Mouse (Mus musculus) embryo, embryonic 11.5 days (tissue): ENCODE results near the gene Pigr.

Source experiments
- DNase-seq: peaks from one replicate; pipeline ENCODE4 v3.0.0-alpha.2; 2012; ENCODE audit warnings: low read depth, low spot score

The Pigr gene

GRCm38 (mm10) chr1:130829906-130830830, 3.7 kb downstream of the Pigr start:
- no peak for DNase-seq

- no peak for DNase-seq
Observed at GRCm38 (mm10) chr1:130832230-130833149, 6.0 kb downstream of the Pigr start.

- DNase-seq = no peak
Observed at GRCm38 (mm10) chr1:130835161-130835936, 8.9 kb downstream of the Pigr start.

- no peak for DNase-seq
Observed at GRCm38 (mm10) chr1:130838288-130838687, 11.8 kb downstream of the Pigr start.

- DNase-seq = no peak
Observed at GRCm38 (mm10) chr1:130840599-130841379, 14.3 kb downstream of the Pigr start.

- DNase-seq = no peak
Observed at GRCm38 (mm10) chr1:130841621-130842020, 15.1 kb downstream of the Pigr start.

- no peak for DNase-seq
Observed at GRCm38 (mm10) chr1:130844516-130844915, 18.0 kb downstream of the Pigr start.

- DNase-seq = no peak
Observed at GRCm38 (mm10) chr1:130849530-130850214, 23.2 kb downstream of the Pigr start.

- DNase-seq = no peak
Observed at GRCm38 (mm10) chr1:130850405-130850804, 23.9 kb downstream of the Pigr start.

GRCm38 (mm10) chr1:130854819-130855218, 28.3 kb downstream of the Pigr start:
- DNase-seq = no peak

- no peak for DNase-seq
Observed at GRCm38 (mm10) chr1:130855723-130856122, 29.2 kb downstream of the Pigr start.

- no peak for DNase-seq
Observed at GRCm38 (mm10) chr1:130857456-130857855, 31.0 kb downstream of the Pigr start.

GRCm38 (mm10) chr1:130864238-130864637, 37.8 kb downstream of the Pigr start:
- DNase-seq = no peak

- no peak for DNase-seq
Observed at GRCm38 (mm10) chr1:130864741-130865140, 38.3 kb downstream of the Pigr start.

- DNase-seq = no peak
Observed at GRCm38 (mm10) chr1:130865541-130866221, 39.2 kb downstream of the Pigr start, which contains the start of gene Fcmr. Gene Fcmr, plus strand, starts transcription at chr1:130865669.

GRCm38 (mm10) chr1:130872912-130873311, 46.4 kb downstream of the Pigr start:
- DNase-seq = no peak

- peak; percentile 36 for DNase-seq
Observed at GRCm38 (mm10) chr1:130875139-130875538, 48.7 kb downstream of the Pigr start.

GRCm38 (mm10) chr1:130875910-130876309, 49.4 kb downstream of the Pigr start:
- DNase-seq = no peak

- DNase-seq = peak; percentile 62
Observed at GRCm38 (mm10) chr1:130876931-130877509, 50.5 kb downstream of the Pigr start.
